7 mouse cellular contexts compared by ENCODE assay signal in genomic region chr14:45220090-45220956, GRCm38 (mm10). TPM values are rescaled to one million over a fixed set of nuclear protein-coding genes. Genes with fewer than 3 reads are reported as not detected.
A peak's percentile ranks its signal among the peaks of the same experiment; 100 is the strongest.
DNase-seq lines count a peak whose midpoint lies in the region; ATAC-seq lines count a peak whose summit lies in the region.

Txndc16 (minus strand) TSS chr14:45220328.

- DNase-seq in adrenal gland, postnatal 36 days, result peak; percentile 84 to 89
- DNase-seq in heart, adult 8-10 months (ENCODE audit: low spot score), result peak; percentile 69
- peak; percentile 54 to 70 for DNase-seq in kidney, adult 8-10 months
- peak; percentile 93 for DNase-seq in midbrain, embryonic 14.5 days
- DNase-seq in spleen, adult 12 weeks (ENCODE audit: low spot score), result peak; percentile 29

- H3K4me3 ChIP-seq in embryonic facial prominence, embryonic 13.5 days, result peak within 1 kb of the TSS; percentile 82
- H3K4me3 ChIP-seq in limb, embryonic 12.5 days (replicated peaks), result peak within 1 kb of the TSS; percentile 73
- H3K4me3 ChIP-seq in midbrain, embryonic 14.5 days (replicated peaks; ENCODE audit: low read depth, low read length), result peak within 1 kb of the TSS; percentile 73

- no peaks in the 10 kb centered on the region for H3K36me3 ChIP-seq in embryonic facial prominence, embryonic 13.5 days
- no peaks in the 10 kb centered on the region for H3K36me3 ChIP-seq in limb, embryonic 12.5 days
- H3K36me3 ChIP-seq in midbrain, embryonic 14.5 days (ENCODE audit: control insufficient read depth, insufficient read depth, low read length), result no peaks in the 10 kb centered on the region

- under 1% methylated on average over 59 of the region's 59 CpGs for WGBS in embryonic facial prominence, embryonic 13.5 days
- WGBS in limb, embryonic 12.5 days, result under 1% methylated on average over 56 of the region's 59 CpGs
- WGBS in midbrain, embryonic 14.5 days, result under 1% methylated on average over 59 of the region's 59 CpGs

- H3K9me3 ChIP-seq in embryonic facial prominence, embryonic 13.5 days, result no peaks in the 10 kb centered on the region
- H3K9me3 ChIP-seq in limb, embryonic 12.5 days, result no peaks in the 10 kb centered on the region
- no peaks in the 10 kb centered on the region for H3K9me3 ChIP-seq in midbrain, embryonic 14.5 days (ENCODE audit: control insufficient read depth, low read length)

- peak within 1 kb of the TSS; percentile 97 for H3K4me2 ChIP-seq in embryonic facial prominence, embryonic 13.5 days
- peak within 1 kb of the TSS; percentile 85 for H3K4me2 ChIP-seq in limb, embryonic 12.5 days
- peak within 1 kb of the TSS; percentile 72 for H3K4me2 ChIP-seq in midbrain, embryonic 14.5 days (ENCODE audit: low read length)

- H3K27ac ChIP-seq in embryonic facial prominence, embryonic 13.5 days, result peak within 1 kb of the TSS; percentile 94
- peak within 1 kb of the TSS; percentile 96 for H3K27ac ChIP-seq in limb, embryonic 12.5 days
- peak within 1 kb of the TSS; percentile 95 for H3K27ac ChIP-seq in midbrain, embryonic 14.5 days (replicated peaks; ENCODE audit: low read depth, low read length)

- peak; percentile 57 for ATAC-seq in embryonic facial prominence, embryonic 13.5 days (ENCODE audit: insufficient number of reproducible peaks, insufficient read depth, low FRiP score, low TSS enrichment, low read depth)
- ATAC-seq in limb, embryonic 12.5 days (ENCODE audit: insufficient number of reproducible peaks, insufficient read depth, low FRiP score, low TSS enrichment, low read depth), result peak; percentile 43
- ATAC-seq in midbrain, embryonic 14.5 days (ENCODE audit: low FRiP score, low TSS enrichment), result peak; percentile 47

- H3K9ac ChIP-seq in embryonic facial prominence, embryonic 13.5 days, result peak within 1 kb of the TSS; percentile 87
- H3K9ac ChIP-seq in limb, embryonic 12.5 days (replicated peaks), result peak within 1 kb of the TSS; percentile 89
- peak within 1 kb of the TSS; percentile 85 for H3K9ac ChIP-seq in midbrain, embryonic 14.5 days (replicated peaks; ENCODE audit: low read length)

- H3K4me1 ChIP-seq in embryonic facial prominence, embryonic 13.5 days, result peaks cover 12% of the 10 kb centered on the region; the same call in 1 of the 2 replicates
- no peaks in the 10 kb centered on the region; the same call in 1 of the 2 replicates for H3K4me1 ChIP-seq in limb, embryonic 12.5 days (replicated peaks)
- peaks cover 14% of the 10 kb centered on the region for H3K4me1 ChIP-seq in midbrain, embryonic 14.5 days (ENCODE audit: control insufficient read depth, insufficient read depth, low read length)

- no peaks in the 10 kb centered on the region for H3K27me3 ChIP-seq in embryonic facial prominence, embryonic 13.5 days
- no peaks in the 10 kb centered on the region for H3K27me3 ChIP-seq in limb, embryonic 12.5 days
- no peaks in the 10 kb centered on the region for H3K27me3 ChIP-seq in midbrain, embryonic 14.5 days (ENCODE audit: control insufficient read depth, insufficient read depth, low read length)

RNA-seq across cellular contexts. Expression of gene Txndc16, which starts in this region (rescaled TPM):
- total RNA-seq in adrenal gland, postnatal 36 days (2021), result 10 to 100 TPM; 15.0 to 18.0 TPM
- polyA plus RNA-seq in embryonic facial prominence, embryonic 13.5 days (2015; fragmentation: Nextera tagmentation; extraction: Ambion mirVana), result 16.5 and 19.6 TPM in 2 replicates
- total RNA-seq in heart, adult 8-10 months (2022), result 10 to 100 TPM in 3 of 4 experiments, 1 to 10 TPM in 1; 9.6 to 15.0 (median 13.0) TPM
- polyA plus RNA-seq in limb, embryonic 12.5 days (2016; fragmentation: Nextera tagmentation; extraction: Ambion mirVana), result 17.0 and 17.8 TPM in 2 replicates
- polyA plus RNA-seq in midbrain, embryonic 14.5 days (2014; fragmentation: Nextera tagmentation; extraction: Ambion mirVana), result 28.4 and 40.0 TPM in 2 replicates

Comparison
In these comparisons a context has a peak if more than half of its experiments do, and no peak if none do; other contexts are left out.
1. Peak in every context shown above with its lines: DNase-seq, ATAC-seq, H3K4me3 ChIP-seq and H3K27ac ChIP-seq.
2. DNase-seq: peak in every context shown above with its lines; median percentile 93 in midbrain, embryonic 14.5 days; 86 in adrenal gland, postnatal 36 days; 69 in heart, adult 8-10 months; 62 in kidney, adult 8-10 months; 29 in spleen, adult 12 weeks.